Mouse (Mus musculus) olfactory bulb, adult 2 months (tissue): ENCODE results near the gene Bdkrb2.

Experiments used
- CTCF ChIP-seq: fragments of 200-500 bp; IDR thresholded peaks from 2 replicates; pipeline ENCODE4 v1.5.1; 2012; ENCODE audit warnings: low read depth, mild to moderate bottlenecking, low read length, moderate library complexity; ENCODE audit not compliant: insufficient read depth
- POLR2A ChIP-seq: fragments of 200-500 bp; IDR thresholded peaks from 2 replicates; pipeline ENCODE4 v1.6.1; 2012; ENCODE audit warnings: mild to moderate bottlenecking, low read depth, low read length, moderate library complexity; ENCODE audit not compliant: insufficient read depth

DNA sequence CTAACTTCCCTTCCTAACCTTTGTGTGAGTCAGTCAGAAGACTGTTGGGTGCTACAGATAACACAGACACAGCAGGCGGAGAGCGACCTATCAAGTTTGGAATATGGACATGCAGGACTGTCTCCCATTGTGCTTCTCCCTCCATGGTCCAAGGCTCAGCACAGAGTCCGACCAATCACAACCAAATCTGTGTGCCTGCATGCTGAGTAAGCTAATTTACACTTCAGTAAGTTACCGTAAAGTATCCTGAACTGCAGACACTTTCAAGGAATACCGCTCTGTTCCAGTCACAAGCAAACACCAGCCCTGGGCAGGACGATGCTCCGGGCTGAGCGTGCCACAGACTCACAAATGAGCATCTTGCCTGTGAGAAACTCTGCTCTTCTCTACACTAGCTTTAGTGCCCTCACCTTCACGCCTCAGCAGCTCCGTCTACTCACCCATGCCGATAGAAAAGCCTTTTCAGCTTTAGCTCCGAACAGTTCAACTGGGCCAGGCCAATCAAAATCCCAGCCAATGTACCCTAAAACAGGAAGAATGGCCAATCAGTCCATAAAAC, 60.0 kb downstream of the Bdkrb2 start:
- TF ChIP-seq CTCF (no peak), POLR2A (no peak)
